Mouse (Mus musculus) heart, embryonic 14.5 days (tissue): Measurements from ENCODE around the gene Smug1. TPM values are rescaled to one million over a fixed set of nuclear protein-coding genes. Genes with fewer than 3 reads are reported as not detected.

Experiments used
- ATAC-seq: fragments of 200-750 bp; cut with Nextera tagmentation; 2 replicates; pipeline ENCODE4 v1.8.0; 2017; ENCODE audit warnings: low read depth, moderate TSS enrichment; ENCODE audit not compliant: insufficient number of reproducible peaks, insufficient read depth, low FRiP score
- H3K27ac ChIP-seq, 2 experiments: fragments of 200-500 bp in 1 of 2; fragments of 300-500 bp in 1 of 2; sonication (generic) in 1 of 2; replicated peaks in 1 of 2; 2 replicates each; pipeline ENCODE4 v1.5.1; 2012 to 2014; ENCODE audit warnings: low read depth in 2 of 2, low read length in 2 of 2, control low read depth in 1 of 2, mild to moderate bottlenecking in 1 of 2, mixed read lengths in 1 of 2; ENCODE audit not compliant: control insufficient read depth in 1 of 2, insufficient read depth in 1 of 2
- H3K27me3 ChIP-seq: fragments of 300-500 bp; sonication (generic); 2 replicates; pipeline ENCODE4 v1.6.1; 2014; ENCODE audit warnings: mild to moderate bottlenecking, low read length, control low read depth; ENCODE audit not compliant: control insufficient read depth, insufficient read depth
- H3K36me3 ChIP-seq: fragments of 300-500 bp; sonication (generic); 2 replicates; pipeline ENCODE4 v1.6.1; 2014; ENCODE audit warnings: mild to moderate bottlenecking, control low read depth, low read length, mixed read lengths; ENCODE audit not compliant: control insufficient read depth, insufficient read depth
- H3K4me1 ChIP-seq, 2 experiments: fragments of 200-500 bp in 1 of 2; fragments of 300-500 bp in 1 of 2; sonication (generic) in 1 of 2; 2 replicates each; pipeline ENCODE4 v1.6.1; 2012 to 2014; ENCODE audit warnings: low read length in 2 of 2, control low read depth in 1 of 2, mixed read lengths in 1 of 2; ENCODE audit not compliant: control insufficient read depth in 2 of 2, insufficient read depth in 2 of 2
- H3K4me2 ChIP-seq: fragments of 300-500 bp; sonication (generic); 2 replicates; pipeline ENCODE4 v1.6.1; 2014; ENCODE audit warnings: mild to moderate bottlenecking, low read length
- H3K4me3 ChIP-seq, 2 experiments: fragments of 200-500 bp in 1 of 2; fragments of 300-500 bp in 1 of 2; sonication (generic) in 1 of 2; 2 replicates each; pipeline ENCODE4 v1.5.1; 2012 to 2014; ENCODE audit warnings: low read length in 2 of 2, mild to moderate bottlenecking in 2 of 2, control low read depth in 1 of 2, low read depth in 1 of 2, moderate library complexity in 1 of 2; ENCODE audit not compliant: control insufficient read depth in 1 of 2, insufficient read depth in 1 of 2
- H3K9ac ChIP-seq: fragments of 300-500 bp; sonication (generic); 2 replicates; pipeline ENCODE4 v1.6.1; 2014; ENCODE audit warnings: mild to moderate bottlenecking, low read length
- H3K9me3 ChIP-seq: fragments of 300-500 bp; sonication (generic); 2 replicates; pipeline ENCODE4 v1.6.1; 2016; ENCODE audit warnings: low read length, control low read depth; ENCODE audit not compliant: control insufficient read depth
- WGBS: fragments of 180-500 bp; shearing (Covaris S2); extraction: QIAGEN DNeasy Blood & Tissue Kit; methylation state at CpG from one replicate; pipeline ENCODE4 v1.1.7; 2014; 5-methylcytosine and 5-hydroxymethylcytosine counted together
- polyA plus RNA-seq: library from polyadenylated mRNA; unstranded; fragments of >200 nt; fragmentation: Nextera tagmentation; extraction: Ambion mirVana; gene quantifications from 2 replicates; pipeline ENCODE4 v1.2.1, GENCODE M21; 2014

Smug1 gene
- polyA plus RNA-seq, 1 experiment from 2014 or later = 18.6 TPM

DNA sequence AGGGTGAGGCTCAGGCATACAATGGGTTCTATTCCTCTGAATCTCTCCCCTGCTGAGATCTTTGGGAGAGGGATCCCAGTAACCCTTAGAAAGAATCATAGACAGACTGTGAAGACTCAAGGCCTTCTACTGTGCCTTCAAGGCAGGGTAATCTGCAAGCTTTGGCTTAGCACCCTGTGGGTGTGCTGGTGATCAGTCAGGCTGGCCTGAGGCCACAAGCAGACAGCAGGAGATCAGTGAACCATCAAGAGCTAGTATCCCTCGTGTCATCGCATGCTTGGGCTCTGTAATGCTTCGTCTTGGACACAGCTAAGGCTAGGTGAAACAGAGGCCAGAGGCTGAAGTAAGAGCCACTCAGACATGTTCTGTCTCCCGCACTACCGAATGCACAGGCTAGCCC lies 6.4 kb upstream of the Smug1 start:
- Histone ChIP-seq H3K27me3 (peaks cover 93% of the 10 kb centered on the region), H3K4me3 (no peak overlapping the region), H3K36me3 (no peaks in the 10 kb centered on the region), H3K9ac (no peak overlapping the region), H3K9me3 (no peaks in the 10 kb centered on the region), H3K27ac (no peak overlapping the region), H3K4me1 (peaks cover 11 to 21% of the 10 kb centered on the region in 2 experiments), H3K4me2 (no peak overlapping the region)
- 69% methylated on average over 5 of the region's 5 CpGs for WGBS
- ATAC-seq = no peak

DNA sequence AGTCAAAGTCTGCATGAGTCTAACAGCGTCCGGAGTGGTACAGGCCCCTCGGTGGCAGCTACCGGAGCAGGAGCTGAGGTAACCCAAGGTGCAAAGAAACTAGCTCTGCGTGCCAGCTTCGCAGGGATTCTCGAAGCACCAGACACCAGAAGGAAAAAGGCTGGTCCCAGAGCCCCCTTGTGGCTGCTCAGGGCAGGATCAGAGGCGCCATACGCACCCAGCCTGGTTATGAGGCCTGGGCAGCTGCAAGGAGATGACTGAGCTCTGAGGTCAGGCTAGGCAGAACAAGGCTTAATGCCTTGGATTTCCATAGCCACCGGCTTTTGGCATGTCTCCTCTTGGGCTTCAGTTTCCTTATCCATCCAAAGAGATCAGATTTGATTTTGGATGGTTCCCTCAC lies 5.6 kb upstream of the Smug1 start:
- Histone ChIP-seq H3K4me1 (peaks cover 9 to 18% of the 10 kb centered on the region in 2 experiments), H3K27me3 (peaks cover 94% of the 10 kb centered on the region), H3K4me3 (no peak overlapping the region), H3K9me3 (no peaks in the 10 kb centered on the region), H3K36me3 (no peaks in the 10 kb centered on the region), H3K27ac (no peak overlapping the region), H3K9ac (no peak overlapping the region), H3K4me2 (no peak overlapping the region)
- ATAC-seq = no peak
- 7% methylated on average over 10 of the region's 10 CpGs for WGBS

DNA sequence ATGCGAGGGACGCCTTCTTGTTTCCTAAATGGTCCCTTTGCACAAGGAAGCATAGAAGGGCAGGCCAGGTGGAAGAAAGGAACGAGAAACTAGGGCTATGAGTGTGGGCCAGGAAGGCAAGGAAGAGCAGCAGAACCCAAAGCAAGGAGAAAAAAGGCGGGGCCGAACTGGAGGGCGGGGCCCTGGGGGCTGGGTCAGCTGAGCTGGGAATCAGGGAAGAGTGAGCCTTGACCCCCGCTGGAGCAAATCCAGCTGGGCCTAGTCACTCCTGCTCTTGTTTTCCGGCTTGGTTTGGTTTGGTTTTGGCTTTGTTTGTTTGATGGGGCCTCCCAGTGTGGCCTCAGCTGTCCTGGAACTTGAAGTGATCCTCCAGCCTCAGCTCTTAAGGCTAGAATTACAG lies 4.4 kb upstream of the Smug1 start:
- Histone ChIP-seq H3K36me3 (no peaks in the 10 kb centered on the region), H3K27me3 (peaks cover 100% of the 10 kb centered on the region), H3K4me1 (peaks cover 9 to 18% of the 10 kb centered on the region in 2 experiments), H3K9me3 (no peaks in the 10 kb centered on the region), H3K27ac (no peak overlapping the region), H3K9ac (no peak overlapping the region), H3K4me2 (no peak overlapping the region), H3K4me3 (no peak overlapping the region)
- WGBS = 14% methylated on average over 8 of the region's 8 CpGs
- ATAC-seq = no peak

DNA sequence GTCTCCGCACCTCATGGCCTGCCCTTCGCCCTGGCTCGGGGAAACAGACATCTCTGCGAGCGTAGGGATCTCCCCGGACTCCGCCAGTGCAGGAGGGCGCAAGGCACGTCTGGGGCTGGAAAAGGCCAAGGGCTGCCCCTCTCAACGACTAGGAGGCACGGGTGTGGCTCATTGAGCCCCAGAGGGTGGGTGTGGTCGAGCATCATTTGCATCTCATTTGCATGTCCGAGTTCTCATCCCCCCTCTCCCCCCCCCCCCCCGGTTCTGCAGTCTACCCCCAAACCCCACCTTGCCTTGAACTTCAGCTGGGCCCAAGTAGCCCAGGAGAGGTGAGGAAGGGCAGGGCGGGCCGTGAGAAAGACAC lies 3.4 kb upstream of the Smug1 start:
- peaks cover 98% of the 10 kb centered on the region for H3K27me3 ChIP-seq
- peaks cover 9 to 19% of the 10 kb centered on the region in 2 experiments for H3K4me1 ChIP-seq
- no peak overlapping the region for H3K27ac ChIP-seq
- peak overlapping the region; percentile 94 for H3K4me2 ChIP-seq
- no peaks in the 10 kb centered on the region for H3K36me3 ChIP-seq
- H3K4me3 ChIP-seq = peak overlapping the region in 1 of 2 experiments; percentile 54; a peak in 2 of 4 replicates
- WGBS = 9% methylated on average over 14 of the region's 16 CpGs
- no peaks in the 10 kb centered on the region for H3K9me3 ChIP-seq
- H3K9ac ChIP-seq = no peak overlapping the region
- no peak for ATAC-seq

GRCm38 (mm10) chr15:103169612-103170315 lies 2.9 kb upstream of the Smug1 start:
- 2% methylated on average over 26 of the region's 26 CpGs for WGBS

GRCm38 (mm10) chr15:103168801-103169611 lies 2.1 kb upstream of the Smug1 start:
- H3K4me3 ChIP-seq = peak overlapping the region; percentile 54
- no peak for ATAC-seq
- no peak overlapping the region for H3K27ac ChIP-seq
- peak overlapping the region; percentile 94 for H3K4me2 ChIP-seq
- H3K4me1 ChIP-seq = peaks cover 10 to 20% of the 10 kb centered on the region in 2 experiments
- H3K9ac ChIP-seq = peak overlapping the region; percentile 66
- under 1% methylated on average over 63 of the region's 63 CpGs for WGBS
- no peaks in the 10 kb centered on the region for H3K9me3 ChIP-seq
- no peaks in the 10 kb centered on the region for H3K36me3 ChIP-seq
- peaks cover 85% of the 10 kb centered on the region for H3K27me3 ChIP-seq

More at GRCm38 (mm10) chr15:103169612-103170315, 2.9 kb upstream of the Smug1 start:
- ATAC-seq = no peak
- Histone ChIP-seq H3K4me3 (peak overlapping the region; percentile 54), H3K4me2 (peak overlapping the region; percentile 94), H3K4me1 (peaks cover 10 to 20% of the 10 kb centered on the region in 2 experiments), H3K36me3 (no peaks in the 10 kb centered on the region), H3K27ac (no peak overlapping the region), H3K9me3 (no peaks in the 10 kb centered on the region), H3K27me3 (peaks cover 92% of the 10 kb centered on the region), H3K9ac (peak overlapping the region; percentile 66; the same call in 1 of the 2 replicates)

DNA sequence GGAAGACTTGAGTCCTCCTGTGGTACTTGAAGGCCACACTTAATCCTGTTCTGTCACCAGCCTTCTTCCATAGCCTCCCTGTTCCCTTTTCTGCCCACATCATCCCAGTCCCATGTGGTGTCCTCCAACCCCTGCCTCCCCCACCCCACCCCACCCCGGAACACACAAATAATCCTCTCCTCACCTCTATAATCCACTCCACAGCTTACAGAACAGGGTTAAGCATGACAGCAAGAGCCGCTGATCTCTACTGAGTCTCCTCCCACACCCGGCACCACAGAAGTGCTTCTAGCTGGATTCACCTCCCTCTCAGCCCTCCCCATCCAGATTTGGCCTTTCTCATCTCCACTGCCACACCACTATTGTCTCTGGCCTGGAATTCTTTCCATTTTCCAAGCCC lies 894 bp upstream of the Smug1 start:
- Histone ChIP-seq H3K27ac (no peak overlapping the region), H3K4me3 (no peak overlapping the region), H3K9me3 (no peaks in the 10 kb centered on the region), H3K27me3 (peaks cover 73% of the 10 kb centered on the region), H3K9ac (no peak overlapping the region), H3K36me3 (no peaks in the 10 kb centered on the region), H3K4me2 (no peak overlapping the region), H3K4me1 (peaks cover 12 to 20% of the 10 kb centered on the region in 2 experiments)
- no peak for ATAC-seq
- WGBS = 5% methylated on average over 3 of the region's 3 CpGs
